Mouse (Mus musculus): Measurements from ENCODE around the gene Acacb. TPM values are rescaled to one million over a fixed set of nuclear protein-coding genes. Genes with fewer than 3 reads are reported as not detected.

Gene Acacb
- 15.1 and 18.5 TPM in 2 replicates for polyA plus RNA-seq (2012; rRNA removed)

DNA sequence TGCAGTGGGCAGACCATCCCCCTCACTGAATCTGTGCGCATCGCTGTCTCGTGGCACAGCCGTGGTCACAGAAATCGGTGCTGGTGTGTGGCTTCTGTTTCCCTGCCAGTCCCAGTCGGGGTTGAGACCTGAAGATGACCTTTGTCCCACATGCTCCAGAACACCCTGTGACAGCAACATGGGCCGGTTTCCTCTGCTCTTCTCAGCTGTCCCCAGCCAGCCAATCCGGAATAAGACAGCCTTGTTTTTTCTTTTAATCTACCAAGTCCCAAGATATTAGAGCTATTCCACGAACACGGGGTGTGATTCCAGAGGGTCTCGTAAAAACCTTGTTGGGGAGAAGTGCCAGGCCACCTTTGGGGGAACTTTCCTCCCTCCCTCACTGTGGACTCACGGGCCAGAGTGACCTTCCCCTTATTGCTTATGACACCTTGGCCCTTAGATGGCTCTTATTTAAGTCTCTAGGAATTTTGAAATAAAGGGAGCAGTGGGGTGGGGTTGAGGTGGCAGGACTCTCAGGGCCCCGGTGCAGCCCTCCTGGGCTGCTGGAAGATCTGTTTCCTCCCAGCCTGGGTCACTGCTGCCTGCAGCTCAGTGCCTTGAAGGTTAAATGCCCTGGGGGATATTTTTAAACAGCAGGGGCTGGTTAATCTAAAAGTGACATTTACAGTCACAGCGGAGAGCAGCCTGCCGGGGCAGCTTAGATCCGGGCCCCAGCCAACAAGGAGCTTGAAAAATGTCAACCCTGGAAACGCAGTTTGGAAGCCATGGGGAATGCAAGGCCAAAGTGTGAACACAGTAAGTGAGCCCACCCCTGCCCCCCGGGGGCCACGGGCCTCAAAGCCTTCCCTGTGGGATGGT is at the start of gene Acacb:
Gene Acacb (plus strand): TSS at position 508 of the 861 bp plus-strand sequence.
- no peak for DNase-seq (ENCODE audit: low read depth)

DNA sequence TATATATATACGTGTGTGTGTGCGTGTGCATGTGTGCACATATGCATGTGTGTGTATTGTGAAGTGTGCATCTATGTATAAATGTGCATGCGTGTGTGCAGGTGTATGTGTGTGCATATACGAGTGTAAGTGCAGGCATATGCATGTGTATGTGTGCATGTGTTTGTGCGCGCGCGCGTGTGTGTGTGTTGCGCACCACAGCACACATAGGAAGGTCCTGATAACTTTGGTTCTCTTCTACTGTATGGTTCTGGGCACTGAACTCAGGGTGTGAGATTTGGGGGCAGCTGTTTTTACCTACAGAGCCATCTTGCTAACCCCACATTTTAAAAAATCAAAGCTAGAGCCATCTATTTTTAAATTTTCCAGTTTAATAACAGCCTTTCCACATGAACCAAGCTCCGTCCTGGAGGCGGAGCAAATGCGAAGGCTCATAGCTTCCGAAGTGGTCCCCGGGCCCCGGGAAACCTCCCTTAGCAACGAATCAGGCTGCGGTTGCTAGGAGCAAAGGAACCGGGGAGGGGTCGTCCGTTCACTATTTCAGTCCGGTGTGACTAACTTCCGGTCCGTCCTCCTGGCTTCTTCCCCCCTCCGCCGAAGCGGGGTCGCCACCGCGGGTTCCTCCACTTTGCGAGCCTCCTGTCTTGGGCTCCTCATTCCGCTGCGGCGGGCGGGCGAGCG is 46.5 kb upstream of the Acacb start:
- peak; percentile 8 for DNase-seq (ENCODE audit: low read depth)

DNA sequence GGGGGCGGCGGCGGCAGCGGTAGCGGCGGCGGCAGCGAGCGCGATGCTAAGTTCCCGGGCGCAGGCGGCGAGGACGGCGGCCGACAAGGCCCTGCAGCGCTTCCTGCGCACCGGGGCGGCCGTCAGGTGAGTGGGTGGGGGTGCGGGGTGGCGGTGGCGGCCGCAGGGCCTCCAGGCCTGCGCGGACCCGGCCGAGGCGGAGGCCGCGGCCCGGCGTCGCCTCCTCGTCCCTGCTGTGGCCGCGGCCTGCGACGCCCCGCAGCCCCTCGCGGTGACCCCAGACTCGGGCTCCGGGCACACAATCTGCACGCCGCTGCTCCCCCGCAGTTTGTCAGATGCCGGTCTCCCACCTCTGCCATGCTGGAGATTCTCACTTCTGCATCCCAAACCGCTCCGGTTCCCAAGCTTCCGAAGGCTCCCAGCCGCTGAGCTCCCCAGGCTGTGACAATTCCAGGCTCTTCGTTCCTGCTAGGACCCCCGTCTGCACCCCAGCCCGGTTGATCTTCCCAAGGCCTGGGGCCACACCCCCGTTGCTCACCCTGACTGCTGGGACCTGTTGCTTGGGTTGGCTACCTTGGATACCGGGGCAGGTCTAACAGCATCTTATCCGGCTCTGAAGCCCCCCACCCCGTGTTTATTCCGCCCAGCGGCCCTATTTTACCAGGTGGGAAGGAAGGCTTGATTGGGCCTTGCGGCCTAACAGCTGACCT is 45.8 kb upstream of the Acacb start:
- no peak for DNase-seq (ENCODE audit: low read depth)

DNA sequence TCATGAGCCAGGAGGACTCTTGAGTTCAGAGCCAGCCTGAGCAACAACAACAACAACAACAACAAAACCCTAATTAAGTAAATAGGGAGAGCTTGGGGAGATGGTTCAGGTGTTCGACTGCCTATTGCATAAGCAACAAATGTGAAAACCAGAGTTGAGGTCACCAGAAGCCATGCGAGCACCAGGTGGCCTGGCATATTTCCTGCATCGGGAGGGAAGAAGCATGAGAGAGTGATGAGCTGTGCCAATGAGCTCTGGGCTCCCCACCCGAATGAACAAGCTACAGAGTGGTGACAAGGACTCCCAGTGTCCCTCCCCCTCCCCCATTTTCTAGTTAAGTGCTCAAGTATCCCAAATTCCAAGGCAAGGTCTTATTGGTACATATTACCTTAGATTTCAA is 44.5 kb upstream of the Acacb start:
- DNase-seq (ENCODE audit: low read depth), result no peak

DNA sequence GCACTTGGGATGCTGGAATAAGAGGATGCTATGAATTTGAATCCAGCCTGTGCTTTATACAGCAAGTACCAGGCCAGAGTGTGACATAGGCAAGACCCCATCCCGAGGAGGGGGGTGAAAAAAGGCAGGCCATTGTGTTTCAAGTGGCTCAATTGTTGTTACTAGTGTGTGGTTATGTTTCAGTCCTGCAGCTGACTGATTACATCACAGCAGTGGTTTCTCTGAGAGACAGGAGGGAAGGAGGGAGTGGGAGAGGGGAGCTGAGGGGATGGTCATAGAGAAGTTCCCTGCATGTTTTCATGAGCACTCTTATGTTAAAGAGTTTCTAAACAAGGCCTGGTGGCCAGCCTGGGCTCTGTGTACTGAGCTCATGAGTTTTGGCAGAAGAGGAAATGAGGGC is 43.5 kb upstream of the Acacb start:
- no peak for DNase-seq (ENCODE audit: low read depth)

DNA sequence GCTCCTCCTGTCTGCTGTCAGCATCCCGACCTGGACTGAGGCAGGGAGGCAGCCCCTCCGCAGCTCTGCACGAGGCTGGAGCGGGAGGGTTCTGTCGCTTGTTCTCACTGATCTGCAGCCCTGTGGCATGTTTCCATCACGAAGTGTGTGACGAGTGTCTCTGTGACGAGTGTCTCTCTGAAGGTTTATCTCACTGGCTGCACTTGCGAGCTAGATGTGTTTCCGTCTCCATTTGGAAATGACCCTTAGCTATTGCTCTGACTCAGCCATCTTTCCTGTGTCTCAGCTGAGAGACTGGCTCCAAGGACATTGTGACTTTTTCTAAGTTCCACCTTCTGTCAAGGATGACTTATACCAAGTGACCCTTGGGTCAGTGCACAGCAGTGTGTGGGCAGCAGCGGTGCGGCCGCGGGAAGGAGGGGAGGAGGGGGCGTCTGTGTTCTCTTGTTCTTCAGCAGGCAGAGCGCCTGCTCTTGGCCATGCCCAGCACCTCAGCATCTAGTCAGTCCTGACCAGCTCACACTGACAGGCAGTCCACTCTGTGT is 39.9 kb upstream of the Acacb start:
- DNase-seq (ENCODE audit: low read depth), result no peak

DNA sequence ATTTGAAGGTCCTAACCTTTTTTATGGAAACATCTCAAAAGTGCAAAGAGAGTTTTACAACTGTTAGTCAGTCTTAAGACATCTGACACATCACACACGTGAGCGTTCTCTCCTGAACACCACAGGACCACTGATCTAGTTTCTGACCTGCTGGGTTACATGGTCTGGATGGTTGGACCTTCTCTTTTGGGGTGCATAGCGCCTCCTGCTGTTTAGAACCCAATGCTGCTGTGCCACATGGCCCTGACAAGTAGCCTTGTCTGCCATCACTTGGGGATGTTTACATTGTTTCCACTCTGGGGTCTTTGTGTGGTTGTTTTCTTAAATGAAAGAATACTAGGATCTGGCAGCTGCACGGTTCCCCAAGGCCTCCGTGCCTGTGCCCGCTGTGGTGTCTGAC is 33.0 kb upstream of the Acacb start:
- DNase-seq (ENCODE audit: low read depth), result no peak

DNA sequence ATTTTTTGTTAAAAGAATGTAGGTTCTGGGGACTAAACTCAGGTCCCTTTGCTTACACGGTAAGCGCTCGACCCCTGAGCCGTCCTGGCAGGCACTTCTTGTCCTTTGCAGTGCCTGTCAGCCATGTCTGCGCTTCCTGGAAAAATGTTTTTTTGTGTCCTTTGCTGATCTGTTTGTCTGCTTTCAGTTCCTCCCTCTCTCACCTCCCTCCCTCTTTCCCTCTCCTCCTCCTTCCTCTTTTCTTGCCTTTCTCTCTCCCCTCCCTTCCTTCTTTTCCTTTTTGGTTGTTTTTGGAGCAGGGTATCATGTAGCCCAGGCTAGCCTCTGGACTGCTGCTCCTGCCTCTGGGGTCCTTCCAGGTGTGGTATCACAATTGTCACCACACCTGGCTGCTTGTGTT is 31.3 kb upstream of the Acacb start:
- no peak for DNase-seq (ENCODE audit: low read depth)

DNA sequence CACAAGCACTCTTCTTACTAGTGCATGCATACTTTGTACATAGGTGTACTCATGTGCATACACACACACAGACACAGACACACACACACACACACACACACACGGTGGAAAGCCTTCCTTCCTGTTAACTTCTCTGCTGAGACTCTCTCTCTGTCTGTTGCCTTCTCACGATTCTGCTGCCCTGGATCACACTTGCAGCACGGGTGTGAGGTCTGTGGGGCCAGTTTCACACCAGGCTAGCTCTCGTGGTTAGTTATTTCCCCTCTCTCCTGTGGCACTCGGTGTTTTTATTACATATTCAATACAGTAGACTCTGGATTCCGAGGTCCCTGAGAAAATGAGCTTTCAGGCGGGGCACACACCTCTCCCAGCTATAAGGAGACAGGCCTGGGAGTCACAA is 29.7 kb upstream of the Acacb start:
- no peak for DNase-seq (ENCODE audit: low read depth)

DNA sequence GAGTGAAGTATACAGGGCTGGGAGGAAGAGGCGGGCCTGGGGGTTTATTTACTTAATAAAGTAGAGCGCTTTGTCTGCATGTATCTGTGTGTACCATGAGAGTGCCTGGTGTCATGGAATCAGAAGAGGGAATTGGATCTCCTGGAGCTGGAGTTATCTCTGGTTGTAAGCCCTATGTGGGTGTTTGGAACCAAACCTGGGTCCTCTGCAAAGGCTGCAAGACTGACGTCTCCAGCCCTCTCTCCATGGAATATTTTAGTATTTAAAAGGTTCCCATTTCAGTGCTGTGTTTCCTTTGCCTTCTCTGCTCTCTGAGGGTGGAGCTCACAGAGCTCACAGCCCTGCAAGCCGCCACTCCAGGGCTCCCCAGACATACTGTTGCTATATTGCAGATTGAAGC is 26.5 kb upstream of the Acacb start:
- no peak for DNase-seq (ENCODE audit: low read depth)

DNA sequence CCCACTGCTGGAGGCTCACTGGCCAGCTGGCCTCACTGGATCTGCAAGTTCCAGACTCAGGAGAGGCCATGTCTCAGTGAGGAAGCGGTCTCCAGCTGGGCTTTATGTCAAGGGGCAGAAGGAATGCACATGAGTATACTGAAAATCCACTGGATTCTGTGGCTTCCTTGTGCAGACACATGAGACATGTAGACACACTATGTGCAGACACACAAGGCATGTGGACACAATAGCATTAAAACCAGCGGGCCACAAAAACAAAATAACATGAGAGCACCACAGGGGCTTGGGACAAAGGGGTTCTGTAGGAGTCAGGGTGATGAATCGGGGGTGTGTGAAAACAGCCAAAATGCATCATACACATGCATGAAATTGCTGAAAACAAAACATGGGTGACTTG is 20.3 kb upstream of the Acacb start:
- DNase-seq (ENCODE audit: low read depth), result no peak

DNA sequence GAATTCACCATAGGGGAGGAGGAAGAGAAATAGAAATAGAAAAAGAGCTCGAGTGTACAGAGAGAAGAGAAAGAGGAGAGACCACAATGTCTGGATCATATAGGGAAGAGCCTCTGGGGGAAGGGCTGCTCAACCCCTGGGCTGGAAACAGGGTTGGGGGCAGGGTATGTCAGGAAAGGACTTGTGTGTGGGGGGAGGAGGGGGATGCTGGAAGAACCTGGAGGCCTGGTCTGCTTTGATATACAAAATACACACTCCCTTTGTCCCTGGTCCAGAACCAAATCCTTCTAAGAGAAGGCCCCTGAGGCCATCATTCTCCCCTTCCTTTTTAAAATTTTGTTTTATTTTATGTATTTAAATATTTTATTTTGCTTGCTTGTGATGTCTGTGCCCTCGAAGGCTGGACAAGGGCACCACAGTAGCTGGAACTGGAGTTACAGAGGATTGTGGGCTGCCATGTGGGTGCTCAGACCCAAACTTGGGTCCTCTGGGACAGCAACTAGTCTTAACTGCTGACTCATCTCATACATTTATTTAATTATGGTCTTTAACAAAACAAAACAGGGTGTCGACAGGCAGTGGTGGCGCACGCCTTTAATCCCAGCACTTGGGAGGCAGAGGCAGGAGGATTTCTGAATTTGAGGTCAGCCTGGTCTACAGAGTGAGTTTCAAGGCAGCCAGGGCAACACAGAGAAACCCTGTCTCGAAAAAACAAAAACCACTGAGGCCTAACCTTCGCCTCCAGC is 19.7 kb upstream of the Acacb start:
- no peak for DNase-seq (ENCODE audit: low read depth)

DNA sequence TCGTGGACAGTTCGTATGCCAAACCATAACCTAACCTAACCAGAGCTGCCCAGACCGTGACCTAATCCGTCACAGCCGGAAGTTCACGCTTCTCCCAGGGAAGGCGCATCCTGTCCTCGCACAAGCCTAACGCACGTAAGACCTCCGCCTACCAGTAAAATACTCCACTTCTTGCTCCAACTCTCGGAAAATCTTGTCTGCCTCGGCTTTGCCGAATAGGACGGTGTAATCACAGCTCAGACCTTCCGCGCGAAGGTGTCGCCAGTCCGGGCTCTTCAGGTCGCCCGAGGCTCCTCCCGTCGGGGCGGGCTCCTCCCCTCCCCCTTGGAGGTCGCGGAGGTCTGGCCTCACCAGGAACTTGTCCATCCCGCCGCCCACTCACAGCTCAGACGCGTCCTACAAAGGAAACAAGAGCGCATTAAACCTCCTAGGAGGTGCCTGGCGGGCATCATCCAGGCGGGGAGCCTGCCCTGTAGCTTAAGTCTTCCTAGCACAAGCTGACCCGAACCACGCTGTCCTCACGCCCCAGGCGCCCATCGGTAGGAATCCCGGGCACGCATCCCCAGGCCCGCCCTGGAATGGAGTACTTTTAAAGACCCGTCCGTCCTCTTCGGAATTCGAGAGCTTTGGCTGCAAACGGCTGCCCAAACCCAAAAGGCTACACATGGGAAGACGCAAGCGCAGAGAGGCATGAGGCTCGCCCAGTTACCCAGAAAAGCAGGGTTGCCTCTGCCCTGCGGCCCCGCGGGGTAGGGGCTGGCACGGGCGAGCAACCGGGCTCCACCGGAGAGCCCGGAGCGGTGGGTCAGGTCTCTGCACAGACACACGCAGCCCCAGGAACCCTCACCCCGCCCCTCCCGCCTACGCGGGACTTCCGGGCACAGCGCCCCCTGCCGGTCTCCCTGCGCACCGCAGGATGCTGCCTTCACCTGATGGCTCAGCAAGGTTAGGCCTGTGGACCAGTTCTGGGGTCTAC is 18.7 kb upstream of the Acacb start, which contains the start of gene Alkbh2:
Gene Alkbh2 (minus strand): TSS at position 845 of the 976 bp plus-strand sequence.
- no peak for DNase-seq (ENCODE audit: low read depth)

DNA sequence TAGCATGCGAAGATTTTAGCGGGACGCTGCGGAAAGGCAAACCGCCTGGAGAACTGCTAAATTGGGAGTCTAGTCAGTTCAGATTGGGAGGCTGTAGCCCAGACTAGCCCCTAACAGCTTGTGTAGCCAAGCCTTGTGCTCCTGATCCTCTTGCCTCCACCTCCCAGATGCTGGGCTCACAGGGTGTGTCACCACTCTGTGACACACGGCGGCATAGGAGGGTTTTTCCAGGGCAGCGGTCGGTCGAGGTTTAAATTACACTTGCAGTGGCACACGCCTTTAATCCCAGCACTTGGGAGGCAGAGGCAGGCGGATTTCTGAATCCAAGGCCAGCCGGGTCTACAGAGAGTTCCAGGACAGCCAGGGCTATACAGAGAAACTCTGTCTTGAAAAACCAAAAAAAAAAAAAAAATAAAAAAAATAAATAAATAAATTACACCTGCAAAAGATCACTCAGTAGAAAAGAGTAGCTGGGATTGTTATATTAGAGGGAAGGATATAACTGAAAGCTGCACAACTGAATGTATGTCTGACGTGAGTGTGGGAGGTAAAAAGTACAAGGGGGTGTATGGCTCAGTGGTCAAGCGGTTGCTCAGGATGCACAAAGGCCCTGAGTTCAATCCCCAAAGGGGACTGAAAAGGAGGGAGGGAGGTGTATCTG is 16.7 kb upstream of the Acacb start:
- DNase-seq (ENCODE audit: low read depth), result no peak

DNA sequence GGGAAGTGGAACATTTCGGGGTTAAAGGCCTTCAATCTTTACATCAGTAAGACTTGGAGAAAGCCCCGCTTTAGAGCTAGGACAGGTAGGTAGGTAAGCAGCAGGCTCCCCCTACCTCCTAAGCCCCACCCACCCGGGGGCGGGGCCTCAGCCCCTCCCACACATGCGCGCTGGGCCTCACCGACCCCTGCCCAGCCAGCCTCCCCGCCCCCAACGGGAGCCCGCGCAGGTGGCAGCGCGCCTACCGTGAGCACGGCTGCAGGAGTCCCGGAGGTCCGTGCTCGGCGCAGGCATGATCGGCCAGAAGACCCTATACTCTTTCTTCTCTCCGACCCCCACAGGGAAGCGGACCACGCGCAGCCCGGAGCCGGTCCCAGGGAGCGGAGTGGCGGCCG is 16.1 kb upstream of the Acacb start, which contains the start of gene Ung:
Gene Ung (plus strand): TSS at position 176 of the 395 bp plus-strand sequence.
- DNase-seq (ENCODE audit: low read depth), result no peak

DNA sequence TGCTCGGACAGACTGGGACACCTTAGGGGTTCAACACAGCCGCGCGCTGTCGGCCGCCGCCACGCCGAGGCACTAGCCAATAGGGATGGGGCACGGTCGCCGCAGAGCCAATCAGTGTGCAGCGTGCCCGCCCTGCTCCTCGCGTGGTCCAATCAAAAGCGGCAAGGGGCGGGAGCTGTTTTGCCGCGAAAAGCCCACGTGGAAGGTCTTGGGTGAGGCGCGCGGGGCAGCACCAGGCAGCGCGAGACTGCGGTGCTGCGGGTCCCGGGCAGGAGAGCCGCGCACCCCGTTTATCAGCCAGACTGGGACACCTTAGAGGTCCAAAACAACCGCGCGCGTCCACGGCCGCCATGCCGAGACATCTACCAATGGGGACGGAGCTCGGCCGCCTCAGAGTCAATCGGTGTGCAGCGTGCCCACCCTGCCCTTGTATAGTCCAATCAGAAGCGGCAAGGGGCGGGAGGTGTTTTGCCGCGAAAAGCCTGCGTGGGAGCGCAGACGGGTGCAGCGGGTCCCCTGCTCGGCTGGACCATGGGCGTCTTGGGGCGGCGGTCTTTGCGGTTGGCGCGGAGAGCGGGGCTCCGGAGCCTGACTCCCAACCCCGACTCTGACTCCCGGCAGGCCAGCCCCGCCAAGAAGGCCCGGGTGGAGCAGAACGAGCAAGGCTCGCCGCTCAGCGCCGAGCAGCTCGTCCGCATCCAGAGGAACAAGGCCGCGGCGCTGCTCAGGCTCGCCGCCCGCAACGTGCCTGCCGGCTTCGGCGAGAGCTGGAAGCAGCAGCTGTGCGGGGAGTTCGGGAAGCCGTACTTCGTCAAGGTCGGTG is 15.4 kb upstream of the Acacb start:
- DNase-seq (ENCODE audit: low read depth), result no peak

DNA sequence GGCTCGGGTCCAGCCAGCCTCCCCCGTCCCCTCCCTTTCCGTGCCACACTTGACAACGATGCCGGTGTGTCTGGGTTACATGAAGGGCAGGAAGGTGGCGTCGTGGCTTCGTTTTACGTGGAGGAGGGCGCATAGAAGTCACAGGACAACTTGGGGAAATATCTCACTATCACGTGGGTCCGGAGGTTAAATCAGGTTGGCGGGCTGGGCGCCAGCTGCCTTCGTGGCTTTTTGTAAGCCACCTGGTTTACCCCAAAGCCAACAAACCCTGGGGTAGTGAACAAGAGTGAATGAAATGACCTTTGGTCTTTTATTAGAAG is 14.9 kb upstream of the Acacb start:
- no peak for DNase-seq (ENCODE audit: low read depth)

DNA sequence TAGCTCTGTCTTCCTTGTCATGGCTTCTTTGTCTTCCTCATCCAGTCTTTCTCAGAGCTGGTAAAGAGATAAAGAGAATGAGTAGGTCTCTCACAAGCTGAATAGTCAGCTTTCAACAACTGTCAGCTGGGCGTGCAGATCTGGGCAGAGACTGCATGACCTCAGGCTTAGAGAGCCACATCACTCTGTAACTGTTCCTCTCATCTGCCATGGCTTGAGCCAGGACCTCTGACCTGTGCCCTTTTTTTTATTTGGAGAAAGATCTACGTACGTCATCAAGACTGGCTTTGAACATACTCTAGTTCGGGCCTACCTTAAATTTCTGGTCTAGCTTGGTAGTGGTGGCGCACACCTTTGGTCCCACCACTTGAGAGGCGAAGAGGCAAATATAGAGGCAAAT is 13.5 kb upstream of the Acacb start:
- no peak for DNase-seq (ENCODE audit: low read depth)

DNA sequence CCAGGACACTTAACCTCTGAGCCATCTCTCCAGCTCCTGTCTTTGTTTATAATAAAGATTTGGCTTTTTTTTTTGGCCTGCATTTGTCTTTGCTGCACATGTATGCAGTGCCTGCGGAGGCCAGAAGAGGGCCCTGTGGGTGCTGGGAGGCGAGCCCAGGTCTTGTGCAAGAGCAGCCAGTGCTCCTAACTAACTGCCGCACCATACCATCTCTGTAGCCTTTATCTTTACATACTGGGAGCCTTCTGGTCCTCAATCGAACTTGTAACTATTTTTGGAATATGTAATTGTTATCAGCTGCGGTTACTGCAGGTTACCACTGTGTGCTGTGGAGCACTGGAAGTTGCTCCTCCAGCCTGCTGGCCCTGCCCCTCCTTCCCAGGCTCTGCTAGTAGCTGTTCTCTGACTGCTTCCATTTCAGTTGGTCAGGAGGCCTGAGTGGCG is 12.2 kb upstream of the Acacb start:
- no peak for DNase-seq (ENCODE audit: low read depth)
